Mouse (Mus musculus) cerebellum, adult 2 months (tissue): ENCODE data around the gene Nfx1.

Experiments
- CTCF ChIP-seq: fragments of 200-500 bp; IDR thresholded peaks from 2 replicates; pipeline ENCODE4 v1.5.1; 2011; ENCODE audit warnings: low read depth, mild to moderate bottlenecking, control low read depth, low read length, moderate library complexity, borderline replicate concordance; ENCODE audit not compliant: insufficient read depth
- POLR2A ChIP-seq: fragments of 200-500 bp; IDR thresholded peaks from 2 replicates; pipeline ENCODE4 v1.6.1; 2011; ENCODE audit warnings: low read length, control low read depth, borderline replicate concordance; ENCODE audit not compliant: insufficient read depth

DNA sequence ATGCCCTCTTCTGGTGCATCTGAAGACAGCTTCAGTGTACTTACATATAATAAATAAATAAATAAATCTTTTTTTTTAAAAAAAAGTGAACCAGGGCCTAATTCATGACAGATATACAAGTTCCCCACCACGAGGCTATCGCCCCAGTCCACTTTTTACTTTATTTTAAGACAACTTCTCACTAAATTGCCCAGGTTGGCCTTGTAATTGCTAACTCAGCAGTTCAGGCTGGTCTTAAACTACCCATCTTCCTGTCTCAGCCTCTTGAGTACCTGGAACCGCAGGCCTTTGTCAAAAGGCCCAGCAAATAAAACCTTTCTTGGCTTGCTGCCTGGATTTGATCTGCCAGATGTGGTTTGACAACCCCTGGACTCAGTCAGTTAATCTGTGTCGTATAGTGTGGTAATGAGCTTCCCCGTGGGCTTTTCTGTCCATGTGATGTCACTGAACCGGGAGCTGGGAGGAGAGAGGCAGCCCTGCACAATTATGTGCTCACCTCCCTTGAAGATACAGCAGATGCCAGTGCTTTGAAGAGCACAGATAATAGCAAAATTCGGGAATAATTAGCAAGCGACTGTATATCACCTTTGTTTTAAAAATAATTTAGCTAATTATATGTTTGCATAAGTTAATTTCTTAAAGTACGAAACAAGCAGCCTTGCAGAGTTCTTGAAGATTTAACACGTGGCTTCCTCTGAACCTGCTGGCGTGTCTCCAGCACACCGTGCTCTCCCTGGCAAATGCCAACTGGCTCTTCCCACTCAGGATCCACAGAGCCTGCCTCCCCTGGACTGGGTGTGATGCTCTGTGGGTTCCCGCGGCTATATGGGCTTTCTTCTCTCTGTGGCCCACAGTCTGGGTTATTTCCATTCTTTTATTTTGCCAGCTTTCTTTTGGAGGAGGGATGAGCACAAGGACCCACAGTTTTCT, 101.1 kb downstream of the Nfx1 start:
- TF ChIP-seq CTCF (no peak), POLR2A (no peak)
